Mouse (Mus musculus) thymus, adult 2 months (tissue): ENCODE measurements around the gene Gm20696.

Experiments
- CTCF ChIP-seq: fragments of 200-500 bp; IDR thresholded peaks from 2 replicates; pipeline ENCODE4 v1.5.1; 2012; ENCODE audit warnings: mild to moderate bottlenecking, control low read depth, low read length, moderate library complexity, borderline replicate concordance; ENCODE audit not compliant: control insufficient read depth, poor library complexity, insufficient read depth; ENCODE audit errors: extremely low read depth
- POLR2A ChIP-seq: fragments of 200-500 bp; IDR thresholded peaks from 2 replicates; pipeline ENCODE4 v1.6.1; 2012; ENCODE audit warnings: mild to moderate bottlenecking, low read length, control low read depth, moderate library complexity; ENCODE audit not compliant: control insufficient read depth, poor library complexity, insufficient read depth; ENCODE audit errors: extremely low read depth

- TF ChIP-seq POLR2A (no peak), CTCF (no peak)
Measured at GRCm38 (mm10) chr6:99428961-99429360, 237.6 kb downstream of the Gm20696 start.
